Mouse (Mus musculus) lung, adult 2 months (tissue): Measurements from ENCODE around the gene Mvk.

Experiments
- CTCF ChIP-seq: fragments of 200-500 bp; IDR thresholded peaks from 2 replicates; pipeline ENCODE4 v1.5.1; 2011; ENCODE audit warnings: mild to moderate bottlenecking, low read length, control low read depth; ENCODE audit not compliant: insufficient read depth
- POLR2A ChIP-seq: fragments of 200-500 bp; IDR thresholded peaks from 2 replicates; pipeline ENCODE4 v1.6.1; 2011; ENCODE audit warnings: low read depth, mild to moderate bottlenecking, control low read depth, low read length, borderline replicate concordance; ENCODE audit errors: extremely low read depth

DNA sequence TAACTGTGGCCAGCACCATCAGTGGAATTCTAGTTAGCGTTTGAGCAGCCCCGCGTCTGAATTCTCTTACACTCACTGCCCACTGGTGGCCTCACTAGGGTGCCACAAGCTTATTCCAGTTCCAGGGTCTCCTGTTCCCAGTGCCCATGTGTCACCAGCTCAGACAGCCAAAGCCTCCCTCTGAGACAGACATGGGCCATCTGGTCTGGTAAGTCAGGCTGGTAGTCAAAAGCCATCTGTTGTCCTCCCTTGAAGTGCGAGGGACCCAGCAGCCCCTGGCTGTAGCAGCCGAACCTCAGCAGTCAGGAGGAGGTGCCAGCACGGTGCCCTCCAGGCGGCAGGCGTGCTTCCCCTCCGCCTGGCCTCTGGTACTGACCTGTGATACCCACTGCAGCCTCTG lies 12.2 kb downstream of the Mvk start:
- TF ChIP-seq CTCF (no peak), POLR2A (no peak)
